Mouse (Mus musculus) lung, postnatal 0 days (tissue): ENCODE measurements at regions not wholly inside any gene's neighbourhood (a gene's known extent, or its start where the extent isn't known, plus 50 kb on each side); places are given as distances from the start of the nearest gene placed in this dataset.

Experiments
- CTCF ChIP-seq: IDR thresholded peaks from 2 replicates; pipeline ENCODE4 v1.5.1; 2016; ENCODE audit warnings: antibody characterized with exemption, mild to moderate bottlenecking
- EP300 ChIP-seq: IDR thresholded peaks from 2 replicates; pipeline ENCODE4 v1.6.1; 2016; ENCODE audit warnings: antibody characterized with exemption, mild to moderate bottlenecking, control low read depth

DNA sequence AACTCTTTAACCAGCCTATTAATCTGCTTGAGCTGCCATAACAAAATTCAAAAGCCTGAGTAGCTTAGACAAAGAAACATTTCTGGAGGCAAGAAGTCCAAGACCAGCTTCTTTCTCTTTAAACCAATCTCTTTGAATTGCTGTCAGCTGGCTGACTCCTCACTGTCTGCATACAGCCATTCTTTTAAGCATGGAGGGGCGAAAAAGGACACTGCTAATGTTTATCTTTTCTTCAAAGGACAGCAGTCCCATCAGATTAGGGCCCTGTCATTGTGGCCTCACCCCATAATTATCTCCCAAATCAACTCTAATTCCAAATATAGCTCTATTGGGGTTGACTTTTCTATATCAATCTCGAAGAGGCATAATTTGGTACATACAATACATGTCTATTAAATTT lies 813.1 kb upstream of the Lcorl start:
- no peak for TF ChIP-seq CTCF
- no peak for TF ChIP-seq EP300
